In genomic region chr11:97082977-97083376, GRCm38 (mm10) we compare ENCODE assay signal across 8 mouse cellular contexts. TPM values are rescaled to one million over a fixed set of nuclear protein-coding genes. Genes with fewer than 3 reads are reported as not detected.
DNase-seq lines count a peak whose midpoint lies in the region; ATAC-seq and TF ChIP-seq lines count a peak whose summit lies in the region.

No protein-coding gene starts in this region.

- H3K4me2 ChIP-seq in heart, embryonic 15.5 days = 0 out of 2 replicates have a peak overlapping the region, but pooled peaks have one; percentile 32
- no peak overlapping the region for H3K4me2 ChIP-seq in neural tube, embryonic 15.5 days

- 35% methylated on average over 11 of the region's 11 CpGs for WGBS in heart, embryonic 15.5 days
- 47% methylated on average over 11 of the region's 11 CpGs for WGBS in neural tube, embryonic 15.5 days

- TF ChIP-seq CTCF in left cerebral cortex, adult 2 months (IDR thresholded peaks at IDR 0.05) = peak; percentile 69

- H3K27ac ChIP-seq in heart, embryonic 15.5 days = no peak overlapping the region
- H3K27ac ChIP-seq in left cerebral cortex, adult 2 months = no peak overlapping the region
- no peak overlapping the region for H3K27ac ChIP-seq in neural tube, embryonic 15.5 days (replicated peaks)

- peaks cover 24% of the 10 kb centered on the region for H3K27me3 ChIP-seq in heart, embryonic 15.5 days
- no peaks in the 10 kb centered on the region for H3K27me3 ChIP-seq in neural tube, embryonic 15.5 days (replicated peaks)

- H3K9ac ChIP-seq in heart, embryonic 15.5 days = no peak overlapping the region
- no peak overlapping the region for H3K9ac ChIP-seq in neural tube, embryonic 15.5 days (replicated peaks)

- H3K9me3 ChIP-seq in heart, embryonic 15.5 days (replicated peaks) = no peaks in the 10 kb centered on the region
- no peaks in the 10 kb centered on the region for H3K9me3 ChIP-seq in neural tube, embryonic 15.5 days (replicated peaks)

- peaks cover 8% of the 10 kb centered on the region for H3K4me1 ChIP-seq in heart, embryonic 15.5 days (replicated peaks)
- peaks cover 7% of the 10 kb centered on the region for H3K4me1 ChIP-seq in neural tube, embryonic 15.5 days

- no peaks in the 10 kb centered on the region for H3K36me3 ChIP-seq in heart, embryonic 15.5 days
- H3K36me3 ChIP-seq in neural tube, embryonic 15.5 days = no peaks in the 10 kb centered on the region

- DNase-seq in right cerebral cortex, adult 18-20 months = peak; percentile 70
- DNase-seq in right cerebral cortex, postnatal 10 days (ENCODE audit: low spot score in 2 of 2) = no peak
- DNase-seq in R1 (ENCODE audit: low read depth, low spot score) = peak; percentile 77
- peak; percentile 67 to 69 for DNase-seq in cerebellum, postnatal 14 days
- peak; percentile 35 to 60 for DNase-seq in left cerebral cortex, adult 2 months (ENCODE audit: extremely low spot score in 1 of 2, low spot score in 2 of 2)
- peak; percentile 79 for DNase-seq in retina, embryonic 14.5 days (ENCODE audit: low spot score)

- ATAC-seq in heart, embryonic 15.5 days (replicated peaks; ENCODE audit: insufficient number of reproducible peaks, insufficient read depth, low FRiP score, low read depth) = no peak; the same call in 1 of the 2 replicates
- no peak for ATAC-seq in neural tube, embryonic 15.5 days (ENCODE audit: low FRiP score)

- H3K4me3 ChIP-seq in heart, embryonic 15.5 days = no peak overlapping the region
- no peak overlapping the region for H3K4me3 ChIP-seq in left cerebral cortex, adult 2 months
- H3K4me3 ChIP-seq in neural tube, embryonic 15.5 days (replicated peaks) = no peak overlapping the region

- intact Hi-C loops in left cerebral cortex, adult 2 months (cut with DNase I) = no loop called here

RNA-seq across cellular contexts. Expression of gene Tbx21, which starts 32.2 kb away (rescaled TPM):
- polyA plus RNA-seq in heart, embryonic 15.5 days (2015; fragmentation: Nextera tagmentation; extraction: Ambion mirVana) = 0.05 and 0.36 TPM in 2 replicates
- under 1 TPM; 0.32 to 0.40 TPM for total RNA-seq in left cerebral cortex, adult 2 months (2021)
- polyA plus RNA-seq in neural tube, embryonic 15.5 days (2015; fragmentation: Nextera tagmentation; extraction: Ambion mirVana) = 0.23 and 0.43 TPM in 2 replicates

RNA-seq across cellular contexts. Expression of gene Osbpl7, which starts 32.5 kb away (rescaled TPM):
- polyA plus RNA-seq in heart, embryonic 15.5 days (2015; fragmentation: Nextera tagmentation; extraction: Ambion mirVana) = 4.4 and 8.5 TPM in 2 replicates
- 10 to 100 TPM; 14.0 to 15.2 TPM for total RNA-seq in left cerebral cortex, adult 2 months (2021)
- polyA plus RNA-seq in neural tube, embryonic 15.5 days (2015; fragmentation: Nextera tagmentation; extraction: Ambion mirVana) = 10.4 and 12.7 TPM in 2 replicates

RNA-seq across cellular contexts. Expression of gene Mrpl10, which starts 41.6 kb away (rescaled TPM):
- polyA plus RNA-seq in heart, embryonic 15.5 days (2015; fragmentation: Nextera tagmentation; extraction: Ambion mirVana) = 61.1 and 67.3 TPM in 2 replicates
- total RNA-seq in left cerebral cortex, adult 2 months (2021) = 10 to 100 TPM; 66.5 to 67.0 TPM
- polyA plus RNA-seq in neural tube, embryonic 15.5 days (2015; fragmentation: Nextera tagmentation; extraction: Ambion mirVana) = 63.7 and 67.4 TPM in 2 replicates

RNA-seq across cellular contexts. Expression of gene Lrrc46, which starts 41.8 kb away (rescaled TPM):
- polyA plus RNA-seq in heart, embryonic 15.5 days (2015; fragmentation: Nextera tagmentation; extraction: Ambion mirVana) = 0.72 and 1.1 TPM in 2 replicates
- under 1 TPM; 0.51 to 0.52 TPM for total RNA-seq in left cerebral cortex, adult 2 months (2021)
- 1.9 and 2.3 TPM in 2 replicates for polyA plus RNA-seq in neural tube, embryonic 15.5 days (2015; fragmentation: Nextera tagmentation; extraction: Ambion mirVana)

RNA-seq across cellular contexts. Expression of gene Scrn2, which starts 53.2 kb away (rescaled TPM):
- polyA plus RNA-seq in heart, embryonic 15.5 days (2015; fragmentation: Nextera tagmentation; extraction: Ambion mirVana) = 14.7 and 20.3 TPM in 2 replicates
- 1 to 10 TPM; 2.8 to 3.4 TPM for total RNA-seq in left cerebral cortex, adult 2 months (2021)
- 12.6 and 18.5 TPM in 2 replicates for polyA plus RNA-seq in neural tube, embryonic 15.5 days (2015; fragmentation: Nextera tagmentation; extraction: Ambion mirVana)

Comparison
In these comparisons a context has a peak if more than half of its experiments do, and no peak if none do; other contexts are left out.
1. DNase-seq: peak in right cerebral cortex, adult 18-20 months (single experiment), R1 (single experiment), cerebellum, postnatal 14 days (2 of 2), left cerebral cortex, adult 2 months (2 of 2) and retina, embryonic 14.5 days (single experiment); none in right cerebral cortex, postnatal 10 days (0 of 2).